Mouse (Mus musculus) naive thymus-derived CD4-positive, alpha-beta T cell, adult 2 months (primary cell): ENCODE results near the gene Gm21885.
A peak's percentile ranks its signal among the peaks of the same experiment; 100 is the strongest.
"Not testable (repeated sequence)": the region's sequence is repeated elsewhere in the genome, so short reads cannot be mapped to it uniquely, and the experiment has no call there.

Source experiments
- DNase-seq: peaks from one replicate; pipeline ENCODE4 v3.0.0-alpha.2; 2011; ENCODE audit warnings: low read depth

The Gm21885 gene

DNA sequence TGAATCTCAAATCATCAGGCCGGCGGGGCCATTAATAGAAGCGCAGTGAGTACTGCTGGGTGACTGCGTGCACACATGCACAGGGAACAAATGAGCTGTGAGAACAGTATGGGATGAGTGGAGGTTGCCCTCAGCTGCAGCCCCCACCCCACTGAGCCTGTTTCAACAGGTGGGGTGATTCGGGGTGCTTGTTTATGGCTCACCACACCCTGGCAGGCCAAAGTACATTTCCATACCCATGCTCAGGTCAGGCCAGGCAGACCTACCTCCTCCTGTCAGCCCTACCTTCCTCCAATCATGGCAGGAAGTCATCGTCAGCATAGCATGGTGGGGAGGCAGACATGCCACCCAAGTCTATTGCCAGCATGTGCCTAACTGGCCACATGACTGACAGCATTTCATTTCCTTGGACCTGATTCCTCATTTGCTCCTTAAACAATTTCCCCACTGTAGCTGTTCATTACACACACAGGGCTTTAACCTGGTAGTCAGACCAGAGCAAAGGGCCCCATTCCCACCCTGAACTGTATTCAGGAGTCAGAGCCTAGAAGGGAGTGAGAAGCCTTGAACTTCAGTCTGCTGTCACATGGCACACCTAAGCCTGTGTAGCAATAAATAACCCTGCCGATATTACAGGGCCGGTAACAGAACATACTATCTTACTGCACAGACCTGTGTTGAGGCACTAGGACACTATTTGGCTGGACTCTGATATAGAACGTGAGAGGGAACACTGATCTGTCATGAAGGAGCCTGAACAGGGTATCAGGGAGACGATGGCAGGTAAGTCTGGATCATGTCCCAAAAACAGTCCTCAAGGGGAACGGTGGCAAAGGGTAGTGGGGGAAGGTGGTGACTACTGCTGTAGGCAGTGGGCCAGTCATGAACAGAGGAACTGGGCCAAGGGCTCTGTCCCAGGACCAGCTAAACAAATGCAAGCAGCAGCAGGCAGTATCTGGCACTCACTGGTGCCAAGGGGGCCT is at the start of gene Gm21885:
Gene Gm21885 (plus strand): TSS at position 675 of the 983 bp plus-strand sequence.
- no peak for DNase-seq

DNA sequence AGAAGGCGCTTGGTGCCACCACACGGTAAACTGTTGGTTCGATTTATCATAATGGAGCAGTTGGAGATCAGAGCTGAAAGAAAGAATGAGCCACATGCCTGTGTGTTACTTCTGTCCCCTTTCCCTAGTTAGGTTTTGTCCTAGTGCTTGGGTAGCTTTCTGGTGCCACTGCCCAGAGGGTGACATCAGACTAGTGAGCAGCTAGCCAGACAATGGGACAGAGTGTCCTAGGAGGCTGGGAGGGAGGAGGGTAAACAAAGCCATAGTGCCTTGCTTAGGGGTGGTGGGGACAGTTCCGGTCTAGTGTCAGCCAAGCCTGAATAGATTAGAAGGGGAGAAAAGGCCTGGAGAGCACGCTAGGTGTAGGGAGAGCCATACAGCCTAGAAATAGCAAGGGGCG is 48.3 kb upstream of the Gm21885 start:
- no peak for DNase-seq

DNA sequence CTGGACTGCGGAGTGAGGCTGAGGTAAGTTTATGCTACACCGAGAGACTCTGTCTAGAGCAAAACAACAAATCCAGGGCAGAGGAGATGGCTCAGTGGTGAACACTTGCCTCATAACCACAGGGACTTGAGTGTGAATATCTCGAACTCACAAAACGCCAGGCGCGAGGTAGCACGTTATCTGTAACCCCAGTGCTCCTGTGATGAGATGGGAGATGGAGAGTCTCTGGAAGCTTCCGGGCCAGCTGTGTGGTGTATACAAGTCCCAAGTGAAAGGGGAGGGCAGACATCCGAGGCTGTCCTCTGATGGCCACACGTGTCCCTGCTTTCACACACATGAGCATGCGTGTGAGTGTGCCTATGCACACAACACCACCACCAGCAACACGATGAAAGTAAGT is 47.3 kb upstream of the Gm21885 start:
- no peak for DNase-seq

DNA sequence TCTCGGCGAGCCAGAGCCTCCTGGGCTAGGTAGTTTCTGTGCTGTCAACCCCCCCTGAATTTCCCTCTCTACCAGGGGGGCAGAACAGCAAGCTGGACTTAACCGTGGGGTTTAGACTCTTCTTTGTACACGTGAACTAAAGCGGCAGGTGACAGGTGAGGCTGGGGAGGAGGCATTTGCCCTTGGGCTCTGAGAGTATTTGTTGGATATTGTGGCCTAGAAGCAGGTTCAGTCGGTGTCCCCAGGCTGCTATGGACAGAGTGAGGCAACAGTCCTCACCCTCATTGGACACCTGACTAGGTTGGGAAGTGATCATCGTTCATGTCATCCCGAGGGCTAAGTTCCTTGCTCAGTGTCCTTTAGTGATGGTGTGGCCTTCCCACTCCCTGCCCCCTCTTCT is 46.8 kb upstream of the Gm21885 start:
- no peak for DNase-seq

DNA sequence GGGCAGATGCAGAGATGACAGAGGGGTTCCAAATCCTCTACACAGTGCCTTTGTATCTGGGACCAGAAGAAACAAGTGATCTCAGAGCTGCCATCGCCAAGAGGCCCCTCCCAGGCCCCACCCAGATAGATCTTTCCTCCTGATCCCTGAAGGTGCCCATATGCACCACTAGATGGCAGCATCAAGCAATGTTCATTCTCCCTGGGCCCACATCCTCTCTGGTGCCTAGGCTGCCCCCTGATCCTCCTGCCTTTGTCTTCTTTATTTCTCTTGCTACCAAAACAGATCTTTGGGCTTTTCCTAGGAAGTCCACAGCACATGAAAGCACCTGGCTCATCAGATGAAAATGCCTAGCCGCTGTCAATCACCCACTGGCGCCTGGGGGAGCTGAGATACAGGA is 45.6 kb upstream of the Gm21885 start:
- peak; percentile 91 for DNase-seq

DNA sequence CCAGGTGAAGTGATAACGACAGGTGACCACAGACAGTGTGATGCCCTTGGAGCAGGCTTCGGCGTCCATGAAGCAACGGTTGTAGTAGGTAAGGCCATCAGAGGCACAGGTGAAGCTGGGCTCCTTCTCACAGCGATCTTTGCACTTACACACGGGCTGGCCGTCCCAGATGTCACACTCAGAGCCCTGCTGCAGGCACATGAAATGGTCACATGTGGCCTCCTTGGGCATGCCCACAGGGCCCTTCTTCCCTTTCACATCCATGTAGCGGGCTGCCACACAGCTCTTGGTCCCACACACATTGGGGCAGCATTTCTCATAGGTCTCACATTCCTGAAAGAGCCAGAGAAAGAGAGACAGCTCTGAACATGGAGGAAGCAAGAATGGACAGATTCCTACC is 42.9 kb upstream of the Gm21885 start:
- DNase-seq = no peak

DNA sequence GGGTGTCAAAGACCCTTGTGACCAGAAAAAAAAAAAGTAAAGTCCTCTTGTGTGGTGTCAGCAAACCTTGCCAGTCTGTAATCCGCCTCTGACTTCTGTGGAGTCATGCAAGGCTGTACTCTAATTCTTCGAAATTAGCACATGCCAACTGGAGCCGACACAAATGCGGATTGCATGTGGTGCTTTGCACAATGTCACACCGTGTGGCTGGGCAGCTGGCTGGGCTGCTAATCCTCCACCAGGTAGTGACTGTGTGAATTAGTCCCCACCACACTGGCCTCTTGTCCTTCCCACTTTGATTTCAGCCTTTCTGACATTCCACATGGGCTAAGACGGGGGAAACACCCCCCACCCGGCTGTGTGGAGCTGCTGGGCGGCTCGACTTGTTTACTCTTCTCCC is 42.0 kb upstream of the Gm21885 start:
- no peak for DNase-seq

DNA sequence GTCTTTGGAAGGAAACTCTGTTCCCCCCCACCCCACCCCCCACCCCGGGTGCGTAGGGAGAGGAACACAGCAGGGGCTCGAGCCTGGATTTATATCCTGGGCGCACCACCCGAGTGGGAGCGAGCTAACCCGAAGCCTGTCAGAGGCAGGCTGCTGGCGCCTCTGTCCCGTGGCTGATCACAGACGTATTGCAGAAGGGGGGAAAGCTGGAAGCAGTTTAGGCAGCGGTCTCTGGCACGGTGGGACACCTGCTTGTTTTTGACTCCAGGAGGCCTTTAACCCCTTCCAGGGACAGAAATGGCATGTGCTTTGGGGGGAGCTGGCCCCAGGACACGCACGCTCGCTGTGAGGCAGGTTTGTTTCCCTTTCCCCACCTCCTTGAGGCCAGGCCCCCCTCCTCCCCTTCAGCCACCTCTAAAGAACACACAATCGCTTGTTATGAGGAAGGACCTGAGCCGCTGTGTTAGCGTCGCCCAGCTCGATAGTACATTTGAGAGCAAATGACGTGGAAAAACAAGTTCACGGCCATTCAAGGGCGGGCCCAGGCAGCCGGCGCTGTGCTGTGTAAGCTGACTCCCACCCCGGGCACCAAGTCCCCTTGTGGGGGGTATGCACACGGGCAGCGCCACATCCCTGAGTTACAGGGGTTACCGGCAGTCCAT is 38.8 kb upstream of the Gm21885 start:
- DNase-seq = peak; percentile 55

DNA sequence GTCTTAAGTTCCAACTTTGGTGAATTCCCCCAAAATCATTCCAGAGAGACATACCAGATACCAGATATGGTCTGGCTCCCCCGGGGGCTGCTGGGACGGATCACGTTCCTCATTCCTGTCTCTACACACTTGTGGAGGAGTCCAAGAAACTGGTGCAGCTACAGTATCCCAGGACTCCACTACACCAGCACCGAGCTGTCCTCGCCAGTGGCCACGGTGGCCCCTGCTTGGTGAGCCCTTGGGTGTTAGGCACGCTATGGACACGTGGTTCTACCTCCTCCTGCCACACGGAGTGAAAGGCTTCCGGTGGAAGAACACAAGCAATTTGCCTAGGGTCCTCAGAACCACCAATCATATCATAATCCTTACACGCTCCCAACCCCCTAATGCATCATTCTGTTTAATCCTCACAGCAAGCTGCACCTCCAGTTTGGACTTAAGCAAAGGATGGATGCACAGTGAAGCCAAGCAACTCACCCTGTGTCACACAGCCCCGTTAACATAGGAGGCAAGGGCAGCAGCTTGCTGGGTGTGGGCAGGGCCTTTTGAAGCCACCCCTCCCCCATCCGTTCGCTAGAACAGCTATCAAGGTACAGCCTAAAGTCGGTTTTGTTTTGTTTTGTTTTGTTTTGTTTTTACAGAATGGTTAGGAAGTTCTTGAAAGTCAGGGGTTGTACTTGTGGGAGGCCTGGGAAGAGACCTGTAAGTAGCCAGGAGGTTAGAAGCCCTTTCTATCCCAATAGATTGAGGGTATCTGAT is 38.1 kb upstream of the Gm21885 start:
- peak; percentile 65 for DNase-seq

DNA sequence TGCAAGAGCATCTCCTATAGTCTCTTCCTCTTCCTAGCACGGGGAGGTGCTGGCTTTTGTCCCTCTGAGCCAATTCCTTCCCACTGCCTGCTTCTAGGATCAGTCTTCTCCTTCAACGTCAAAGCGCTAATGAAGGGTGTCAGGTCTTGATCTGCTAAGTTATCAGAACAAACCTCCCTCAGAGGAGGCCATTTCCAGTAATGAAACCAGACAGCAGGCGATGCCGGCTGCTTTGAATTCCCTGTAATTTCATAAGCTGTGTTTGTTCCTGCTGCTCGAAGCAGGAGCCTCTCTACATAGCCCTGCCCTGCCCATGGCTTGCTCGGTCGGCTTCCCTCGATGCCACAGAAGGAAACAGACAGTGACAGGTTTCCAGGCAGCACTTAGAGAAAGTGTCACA is 37.3 kb upstream of the Gm21885 start:
- no peak for DNase-seq

DNA sequence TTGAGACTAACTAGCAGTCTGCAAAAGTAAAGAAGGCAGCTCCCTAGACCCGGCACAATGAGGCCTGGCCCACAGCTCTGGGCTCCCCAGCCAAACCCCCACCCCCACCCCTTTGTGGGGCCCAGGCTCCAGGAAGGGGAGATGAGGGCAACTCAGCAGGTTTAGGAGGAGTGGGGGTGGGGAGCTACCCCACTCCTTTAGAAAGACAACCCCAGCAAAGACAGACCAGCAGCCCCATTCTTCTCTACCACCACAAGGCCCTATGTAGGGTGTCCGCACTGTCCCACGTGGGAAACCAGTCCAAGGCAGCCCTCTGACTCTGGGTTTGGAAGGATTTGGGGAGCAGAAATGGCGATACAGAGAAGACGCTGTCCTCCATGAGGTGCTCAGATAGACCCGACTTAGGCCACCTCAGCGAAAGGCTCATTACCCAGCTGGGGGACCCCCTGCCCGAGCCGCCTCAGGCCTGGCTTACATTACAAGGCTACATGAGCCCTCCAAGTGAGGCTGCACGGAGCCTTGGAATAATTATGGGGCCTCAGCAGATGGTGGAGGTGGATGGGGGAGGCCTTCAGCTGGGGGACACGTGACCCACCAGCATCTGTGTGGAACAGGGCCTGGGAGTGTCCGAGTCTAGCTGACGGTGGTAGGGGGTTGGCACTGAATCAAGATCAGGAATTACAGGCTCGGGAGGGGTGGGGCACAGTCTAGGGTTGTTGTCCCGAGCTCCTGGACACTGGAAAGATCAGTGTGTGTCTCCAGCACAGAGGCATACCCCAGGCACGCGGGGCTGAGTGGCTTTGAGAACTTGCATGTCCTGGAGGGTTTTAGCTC is 35.5 kb upstream of the Gm21885 start, which contains the start of gene Wfikkn2:
Gene Wfikkn2 (minus strand): TSS at position 51 of the 834 bp plus-strand sequence.
- DNase-seq = no peak

DNA sequence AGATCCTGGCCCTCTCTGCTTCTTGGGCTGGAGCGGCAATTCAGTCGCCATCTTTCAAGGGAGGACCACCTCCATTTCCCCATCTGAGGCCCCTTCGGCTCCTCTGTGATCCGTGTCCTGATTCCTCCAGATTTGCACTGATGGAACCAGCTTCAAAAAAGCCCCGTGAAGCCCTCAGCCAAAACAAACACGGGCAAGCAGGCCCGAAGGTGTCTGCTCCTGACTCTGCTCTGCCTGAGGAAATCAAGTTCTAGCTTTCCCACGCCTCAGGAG is 34.9 kb upstream of the Gm21885 start:
- DNase-seq = no peak

DNA sequence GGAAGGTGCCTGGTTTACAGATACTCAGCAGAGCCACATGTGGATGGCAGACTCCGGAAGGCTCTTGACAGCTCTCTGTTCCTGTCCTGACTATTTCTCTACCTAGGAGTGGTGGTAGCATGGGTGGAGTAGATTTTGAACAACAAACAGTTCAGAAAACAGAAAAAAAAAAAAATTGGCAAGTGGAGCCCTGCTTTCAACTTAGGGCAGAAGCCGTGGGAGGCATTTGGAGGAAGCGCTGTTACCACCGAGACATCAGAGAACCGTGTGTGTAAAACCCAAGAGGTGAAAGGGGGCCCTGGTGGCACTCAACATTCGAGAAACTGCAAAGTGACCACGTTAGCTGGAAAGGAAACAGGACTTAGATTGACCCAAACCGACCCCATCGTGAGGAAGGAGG is 28.5 kb upstream of the Gm21885 start:
- peak; percentile 60 for DNase-seq

DNA sequence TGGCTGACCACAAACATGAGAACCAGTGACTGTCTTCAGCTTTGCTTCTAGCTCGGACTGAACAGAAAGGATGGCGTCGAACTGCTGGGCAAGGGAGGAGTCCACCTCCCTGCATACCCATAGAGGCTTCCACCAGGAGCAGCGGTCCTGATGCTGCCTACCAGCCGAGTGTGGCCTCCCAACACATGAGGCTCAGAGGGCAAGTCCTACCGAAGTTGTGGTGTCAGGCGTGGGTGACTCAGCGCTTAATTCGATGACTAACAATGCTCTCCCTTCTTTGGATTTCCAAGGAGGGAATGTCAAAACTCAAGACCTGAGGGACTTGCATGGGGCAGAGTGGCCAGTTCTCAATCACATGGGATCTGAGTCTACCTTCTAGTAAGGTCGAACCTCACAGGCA is 28.0 kb upstream of the Gm21885 start:
- DNase-seq = peak; percentile 24

DNA sequence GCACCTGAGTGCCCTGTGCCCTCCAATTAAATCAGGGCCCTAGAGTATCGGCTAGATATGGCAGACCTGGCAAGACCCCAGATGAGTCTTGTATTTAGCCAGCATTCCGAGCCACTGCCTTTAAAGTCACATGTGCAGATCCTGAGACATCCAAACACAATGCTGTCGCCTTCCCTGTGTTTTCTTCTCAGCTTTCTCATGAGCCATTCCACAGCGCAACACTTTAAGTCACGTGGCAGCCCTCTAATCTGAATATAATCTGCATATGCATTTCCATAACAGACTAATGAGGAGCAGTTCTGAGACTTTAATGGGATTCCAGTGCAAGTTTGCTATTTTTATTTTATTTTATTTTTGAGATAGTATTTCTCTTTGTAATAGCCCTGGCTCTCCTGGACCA is 25.9 kb upstream of the Gm21885 start:
- no peak for DNase-seq

DNA sequence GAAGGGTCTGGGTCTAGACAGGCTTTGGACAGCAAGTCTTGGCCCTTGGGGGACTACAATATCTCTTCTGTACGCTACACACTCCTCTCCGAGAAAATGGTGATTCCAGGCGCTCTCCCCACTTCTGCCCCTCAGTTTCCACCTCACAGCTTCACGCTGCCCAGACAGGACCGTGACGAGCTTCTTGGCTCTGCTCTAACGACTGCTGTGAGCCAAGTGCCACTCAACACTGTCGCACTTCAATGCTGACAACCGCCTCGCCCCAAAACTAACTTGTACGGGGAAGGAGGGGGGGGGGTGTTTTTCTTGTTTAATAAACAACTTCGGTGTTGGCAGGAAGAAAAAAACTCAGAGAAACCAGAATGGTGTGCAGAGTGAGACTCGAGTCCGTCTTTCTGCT is 23.7 kb upstream of the Gm21885 start:
- no peak for DNase-seq

DNA sequence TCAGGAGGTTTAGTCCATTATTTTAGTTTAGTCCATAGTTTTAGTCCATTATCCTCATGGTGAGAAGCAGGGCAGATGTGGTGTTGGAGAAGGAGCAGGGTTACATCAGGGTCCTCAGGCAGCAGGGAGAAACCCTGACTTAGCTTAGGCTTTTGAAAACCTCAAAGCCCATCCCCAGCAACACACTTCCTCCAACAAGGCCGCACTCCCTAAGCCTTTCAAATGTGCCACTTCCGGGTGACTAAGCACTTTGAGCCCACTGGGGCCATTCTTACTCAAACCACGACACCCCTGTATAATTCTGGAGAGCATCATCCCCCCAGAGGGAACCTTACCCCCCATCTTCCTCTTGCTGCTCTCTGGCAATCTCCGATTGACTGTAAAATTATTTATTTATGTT is 21.9 kb upstream of the Gm21885 start:
- peak; percentile 49 for DNase-seq

DNA sequence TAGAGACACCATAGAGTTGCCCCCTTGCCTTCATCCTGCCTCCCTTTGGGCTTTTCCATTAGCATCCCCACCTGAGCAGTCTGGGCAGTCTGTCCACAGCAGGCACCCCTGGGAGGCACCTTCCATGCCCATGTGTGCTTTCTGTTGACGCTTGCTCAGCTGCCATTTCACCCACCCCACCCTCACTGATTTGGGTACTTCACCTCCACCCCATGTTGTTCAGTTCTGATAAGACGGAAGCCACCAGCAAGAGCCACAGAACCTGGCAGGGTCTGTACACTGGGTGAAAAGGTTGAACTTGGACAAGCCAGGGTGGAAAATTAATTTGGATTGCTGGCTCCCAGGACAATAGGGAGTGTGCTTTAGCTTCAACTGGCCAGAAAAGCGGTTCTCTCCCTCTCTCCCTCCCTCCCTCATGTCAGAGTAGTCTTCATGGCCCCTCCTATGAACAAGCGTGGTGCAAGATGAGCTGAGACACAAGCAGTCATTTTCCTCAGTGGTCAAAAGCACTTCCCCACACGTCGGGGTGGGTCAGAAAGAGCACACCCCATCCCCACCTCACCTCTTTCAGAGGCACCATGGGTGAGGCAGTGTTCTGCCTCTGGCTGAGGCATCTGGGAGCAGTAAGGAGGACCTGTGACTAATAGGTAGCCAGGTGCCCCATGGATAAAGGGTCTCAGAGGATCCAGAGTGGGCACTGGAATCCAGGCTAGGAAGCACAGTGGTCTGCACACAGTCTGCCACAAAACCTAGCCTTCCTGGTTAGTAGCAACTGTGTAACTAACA is 19.9 kb upstream of the Gm21885 start:
- DNase-seq = no peak

DNA sequence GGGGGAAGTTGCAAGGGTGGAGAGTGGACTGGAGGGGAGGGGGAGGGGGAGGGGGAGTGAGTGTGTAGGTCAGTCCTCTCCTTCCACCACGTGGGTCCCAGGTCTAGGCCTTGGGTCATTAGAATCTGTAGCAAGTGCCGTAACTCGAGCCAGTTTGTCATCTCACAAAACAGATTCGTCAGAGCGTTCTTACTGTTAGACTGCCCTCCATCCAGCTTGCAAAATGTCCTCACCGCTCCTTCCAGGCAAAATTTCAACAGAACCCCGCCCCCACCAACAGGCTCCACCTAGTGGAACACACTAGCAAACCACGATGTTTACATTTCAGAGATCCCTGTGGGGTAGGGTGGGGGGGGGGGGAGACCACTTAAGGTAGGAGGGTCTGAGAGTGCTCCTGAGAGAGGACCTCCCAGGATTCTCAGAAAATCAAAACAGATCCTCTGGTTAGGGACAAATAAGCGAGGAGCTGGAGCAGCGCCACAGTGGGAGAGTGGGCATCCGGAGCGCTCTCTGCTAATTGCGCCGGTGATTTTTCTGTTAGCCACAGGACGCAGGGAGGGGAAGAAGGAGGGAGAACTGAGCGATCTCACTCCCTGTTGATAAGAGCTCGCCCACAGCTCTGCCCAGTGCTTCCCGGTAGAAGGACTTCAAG is 16.4 kb upstream of the Gm21885 start:
- DNase-seq = peak; percentile 51

DNA sequence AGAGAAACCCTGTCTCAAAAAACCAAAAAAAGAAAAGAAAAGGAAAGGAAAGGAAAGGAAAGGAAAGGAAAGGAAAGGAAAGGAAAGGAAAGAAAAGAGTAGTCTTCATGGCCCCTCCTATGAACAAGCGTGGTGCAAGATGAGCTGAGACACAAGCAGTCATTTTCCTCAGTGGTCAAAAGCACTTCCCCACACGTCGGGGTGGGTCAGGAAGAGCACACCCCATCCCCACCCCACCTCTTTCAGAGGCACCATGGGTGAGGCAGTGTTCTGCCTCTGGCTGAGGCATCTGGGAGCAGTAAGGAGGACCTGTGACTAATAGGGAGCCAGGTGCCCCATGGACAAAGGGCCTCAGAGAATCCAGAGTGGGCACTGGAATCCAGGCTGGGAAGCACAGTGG is 15.5 kb upstream of the Gm21885 start:
- not testable (repeated sequence) for DNase-seq

DNA sequence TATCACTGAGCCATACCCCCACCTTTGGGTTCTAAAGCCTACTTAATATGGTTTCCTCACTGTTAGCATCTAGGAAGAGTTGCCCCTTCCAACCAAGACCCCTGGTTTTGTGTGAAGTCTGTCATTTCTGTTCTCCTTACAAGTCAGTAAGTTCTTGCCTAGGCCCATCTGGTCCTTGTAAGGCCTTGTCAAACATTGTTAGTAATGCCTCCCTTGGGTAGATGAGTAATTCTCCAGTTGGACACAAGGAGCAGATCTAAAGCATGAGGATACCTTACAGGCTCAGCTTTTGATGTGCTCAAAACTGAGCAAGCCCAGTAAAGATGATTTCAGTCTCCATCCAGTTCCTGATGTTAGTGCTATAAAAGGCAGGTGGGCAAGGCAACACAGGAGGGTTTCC is 12.9 kb upstream of the Gm21885 start:
- no peak for DNase-seq
